Mouse (Mus musculus): ENCODE results near the gene Vps26a.

The Vps26a gene

GRCm38 (mm10) chr10:62486618-62487415 lies at the start of gene Vps26a:
Gene Vps26a, minus strand, starts transcription at chr10:62486805.
- peak; percentile 99 for DNase-seq (ENCODE audit: low spot score)

- no peak for DNase-seq (ENCODE audit: low spot score)
Observed at GRCm38 (mm10) chr10:62534509-62534908, 47.9 kb upstream of the Vps26a start.

GRCm38 (mm10) chr10:62532832-62533231 lies 46.2 kb upstream of the Vps26a start:
- DNase-seq (ENCODE audit: low spot score), result no peak

GRCm38 (mm10) chr10:62530183-62530582 lies 43.6 kb upstream of the Vps26a start:
- DNase-seq (ENCODE audit: low spot score), result no peak

- DNase-seq (ENCODE audit: low spot score), result no peak
Observed at GRCm38 (mm10) chr10:62527351-62527750, 40.7 kb upstream of the Vps26a start, which contains the start of gene Srgn. Gene Srgn, minus strand, starts transcription at chr10:62527451.

- no peak for DNase-seq (ENCODE audit: low spot score)
Observed at GRCm38 (mm10) chr10:62522346-62522950, 35.8 kb upstream of the Vps26a start.

- no peak for DNase-seq (ENCODE audit: low spot score)
Observed at GRCm38 (mm10) chr10:62521763-62522162, 35.2 kb upstream of the Vps26a start.

- peak; percentile 23 for DNase-seq (ENCODE audit: low spot score)
Observed at GRCm38 (mm10) chr10:62520911-62521310, 34.3 kb upstream of the Vps26a start.

GRCm38 (mm10) chr10:62517511-62517910 lies 30.9 kb upstream of the Vps26a start:
- DNase-seq (ENCODE audit: low spot score), result no peak

GRCm38 (mm10) chr10:62512855-62513254 lies 26.2 kb upstream of the Vps26a start:
- DNase-seq (ENCODE audit: low spot score), result no peak

GRCm38 (mm10) chr10:62511528-62511927 lies 24.9 kb upstream of the Vps26a start:
- DNase-seq (ENCODE audit: low spot score), result no peak

- DNase-seq (ENCODE audit: low spot score), result no peak
Observed at GRCm38 (mm10) chr10:62509032-62509656, 22.5 kb upstream of the Vps26a start.

GRCm38 (mm10) chr10:62508459-62508858 lies 21.9 kb upstream of the Vps26a start:
- DNase-seq (ENCODE audit: low spot score), result no peak

- DNase-seq (ENCODE audit: low spot score), result no peak
Observed at GRCm38 (mm10) chr10:62507591-62508308, 21.1 kb upstream of the Vps26a start.

GRCm38 (mm10) chr10:62507071-62507470 lies 20.5 kb upstream of the Vps26a start:
- DNase-seq (ENCODE audit: low spot score), result no peak

GRCm38 (mm10) chr10:62506019-62506556 lies 19.5 kb upstream of the Vps26a start:
- no peak for DNase-seq (ENCODE audit: low spot score)

GRCm38 (mm10) chr10:62505224-62505983 lies 18.8 kb upstream of the Vps26a start:
- no peak for DNase-seq (ENCODE audit: low spot score)

GRCm38 (mm10) chr10:62503836-62504628 lies 17.4 kb upstream of the Vps26a start:
- DNase-seq (ENCODE audit: low spot score), result no peak

GRCm38 (mm10) chr10:62503353-62503752 lies 16.7 kb upstream of the Vps26a start:
- no peak for DNase-seq (ENCODE audit: low spot score)

- no peak for DNase-seq (ENCODE audit: low spot score)
Observed at GRCm38 (mm10) chr10:62501951-62502350, 15.3 kb upstream of the Vps26a start.
